10 mouse cellular contexts compared by ENCODE assay signal in genomic region chr9:110726867-110727266, GRCm38 (mm10). TPM values are rescaled to one million over a fixed set of nuclear protein-coding genes. Genes with fewer than 3 reads are reported as not detected.
DNase-seq lines count a peak whose midpoint lies in the region; ATAC-seq and TF ChIP-seq lines count a peak whose summit lies in the region.
"Had no signal": no experiment of that assay in that cellular context is flagged by ENCODE, and none has a peak within 500 bp of the region (broad histone marks: within the 10 kb centered on the region; RNA-seq: fewer than 3 reads in every experiment).

No protein-coding gene starts in this region.

- DNase-seq in lung, embryonic 14.5 days = no peak
- no peak for DNase-seq in lung, adult 2 months
- DNase-seq in hindbrain, postnatal 0 days (ENCODE audit: low spot score) = peak; percentile 53
- DNase-seq in right cerebral cortex, postnatal 14 days = peak; percentile 42
- DNase-seq in heart, postnatal 14 days = no peak
- no peak for DNase-seq in ovary, adult 18-20 months (ENCODE audit: low spot score)
- no peak for DNase-seq in natural killer cell, adult 2 months (ENCODE audit: low spot score in 2 of 2)

- H3K36me3 ChIP-seq in lung, embryonic 14.5 days (ENCODE audit: insufficient read depth) = peaks cover 75% of the 10 kb centered on the region
- H3K36me3 ChIP-seq in embryonic facial prominence, embryonic 12.5 days = peaks cover 63% of the 10 kb centered on the region
- no peaks in the 10 kb centered on the region for H3K36me3 ChIP-seq in hindbrain, postnatal 0 days (ENCODE audit: insufficient read depth, low read length)

- H3K4me2 ChIP-seq in lung, embryonic 14.5 days = peak overlapping the region; percentile 36
- H3K4me2 ChIP-seq in embryonic facial prominence, embryonic 12.5 days (replicated peaks) = peak overlapping the region; percentile 33
- H3K4me2 ChIP-seq in hindbrain, postnatal 0 days (ENCODE audit: low read depth, low read length) = peak overlapping the region; percentile 60

- no peaks in the 10 kb centered on the region for H3K9me3 ChIP-seq in lung, embryonic 14.5 days (ENCODE audit: low read depth, low read length)
- no peaks in the 10 kb centered on the region for H3K9me3 ChIP-seq in embryonic facial prominence, embryonic 12.5 days
- H3K9me3 ChIP-seq in hindbrain, postnatal 0 days (ENCODE audit: low read length) = no peaks in the 10 kb centered on the region

- no peaks in the 10 kb centered on the region; the same call in 1 of the 2 replicates for H3K4me1 ChIP-seq in lung, embryonic 14.5 days (ENCODE audit: insufficient read depth)
- no peaks in the 10 kb centered on the region for H3K4me1 ChIP-seq in lung, adult 2 months (ENCODE audit: control insufficient read depth, insufficient read depth, low read length)
- H3K4me1 ChIP-seq in embryonic facial prominence, embryonic 12.5 days = peaks cover 38% of the 10 kb centered on the region
- peaks cover 14% of the 10 kb centered on the region for H3K4me1 ChIP-seq in hindbrain, postnatal 0 days (ENCODE audit: insufficient read depth, low read length)

- intact Hi-C loops in heart, postnatal 14 days (cut with DNase I) = loop anchor here (5.0 kb wide), 1 partner anchor 225 kb away; the partner anchor contains the start of gene Lrrc2

- H3K4me3 ChIP-seq in lung, embryonic 14.5 days (ENCODE audit: low read depth, low read length) = 0 out of 2 replicates have a peak overlapping the region, but pooled peaks have one; percentile 9
- no peak overlapping the region for H3K4me3 ChIP-seq in lung, adult 2 months (replicated peaks; ENCODE audit: extremely low read depth, low read depth, low read length)
- H3K4me3 ChIP-seq in embryonic facial prominence, embryonic 12.5 days = no peak overlapping the region
- H3K4me3 ChIP-seq in hindbrain, postnatal 0 days (ENCODE audit: low read length) = peak overlapping the region; percentile 34

- H3K27ac ChIP-seq in lung, embryonic 14.5 days (ENCODE audit: low read depth) = no peak overlapping the region
- no peak overlapping the region for H3K27ac ChIP-seq in embryonic facial prominence, embryonic 12.5 days
- H3K27ac ChIP-seq in hindbrain, postnatal 0 days = no peak overlapping the region
- H3K27ac ChIP-seq: liver, embryonic 14.5 days had no signal

- H3K27me3 ChIP-seq in lung, embryonic 14.5 days (ENCODE audit: insufficient read depth, low read length) = peaks cover 5% of the 10 kb centered on the region; the same call in 1 of the 2 replicates
- peaks cover 13% of the 10 kb centered on the region for H3K27me3 ChIP-seq in embryonic facial prominence, embryonic 12.5 days
- H3K27me3 ChIP-seq in hindbrain, postnatal 0 days (ENCODE audit: insufficient read depth, low read length) = 0 out of 2 replicates have a peak, but pooled peaks cover 2% of the 10 kb centered on the region

- no peak for ATAC-seq in lung, embryonic 14.5 days (ENCODE audit: insufficient read depth)
- no peak for ATAC-seq in embryonic facial prominence, embryonic 12.5 days (ENCODE audit: insufficient number of reproducible peaks, insufficient read depth, low FRiP score, low TSS enrichment)
- ATAC-seq in hindbrain, postnatal 0 days = peak; percentile 46

- no peak for TF ChIP-seq CTCF in lung, embryonic 14.5 days (IDR thresholded peaks at IDR 0.05; ENCODE audit: low read depth)
- TF ChIP-seq CTCF in lung, adult 2 months (IDR thresholded peaks at IDR 0.05; ENCODE audit: insufficient read depth, low read length) = no peak
- no peak for TF ChIP-seq CTCF in hindbrain, postnatal 0 days (IDR thresholded peaks at IDR 0.05; ENCODE audit: low read depth)

- no peak overlapping the region for H3K9ac ChIP-seq in lung, embryonic 14.5 days
- H3K9ac ChIP-seq in embryonic facial prominence, embryonic 12.5 days = no peak overlapping the region
- H3K9ac ChIP-seq in hindbrain, postnatal 0 days (replicated peaks; ENCODE audit: low read length) = peak overlapping the region; percentile 41
- H3K9ac ChIP-seq: liver, embryonic 14.5 days had no signal

- WGBS in lung, embryonic 14.5 days = 41% methylated on average over 33 of the region's 33 CpGs
- 36% methylated on average over 33 of the region's 33 CpGs for WGBS in lung, adult 2 months
- WGBS in embryonic facial prominence, embryonic 12.5 days = 14% methylated on average over 32 of the region's 33 CpGs
- 18% methylated on average over 28 of the region's 33 CpGs for WGBS in hindbrain, postnatal 0 days

- no peak for TF ChIP-seq POLR2A in lung, adult 2 months (IDR thresholded peaks at IDR 0.05; ENCODE audit: borderline replicate concordance, extremely low read depth, low read depth, low read length)

RNA-seq across cellular contexts. Expression of gene Myl3, which starts 14.8 kb away (rescaled TPM):
- 1.9 TPM in 2 replicates for polyA plus RNA-seq in lung, embryonic 14.5 days (2014; fragmentation: Nextera tagmentation; extraction: Ambion mirVana)
- 10.8 and 214 TPM in 2 replicates for polyA plus RNA-seq in lung, adult 2 months (2012; rRNA removed)
- 1.9 and 2.4 TPM in 2 replicates for polyA plus RNA-seq in embryonic facial prominence, embryonic 12.5 days (2016; fragmentation: Nextera tagmentation; extraction: Ambion mirVana)
- 0.72 TPM in 1 of 2 replicates, not detected in the other for total RNA-seq in hindbrain, postnatal 0 days (2014; rRNA removed)
- 0.65 and 0.89 TPM in 2 replicates for polyA plus RNA-seq in hindbrain, postnatal 0 days (2015; fragmentation: Nextera tagmentation; extraction: Ambion mirVana)
- total RNA-seq in heart, postnatal 14 days (2021) = over 10,000 TPM; 11,266 to 12,112 TPM
- polyA plus RNA-seq: small intestine, adult 2 months had no signal

RNA-seq across cellular contexts. Expression of gene Pth1r, which starts 20.1 kb away (rescaled TPM):
- polyA plus RNA-seq in lung, embryonic 14.5 days (2014; fragmentation: Nextera tagmentation; extraction: Ambion mirVana) = 88.6 and 97.8 TPM in 2 replicates
- 13.8 and 14.0 TPM in 2 replicates for polyA plus RNA-seq in lung, adult 2 months (2012; rRNA removed)
- polyA plus RNA-seq in embryonic facial prominence, embryonic 12.5 days (2016; fragmentation: Nextera tagmentation; extraction: Ambion mirVana) = 115 and 117 TPM in 2 replicates
- total RNA-seq in hindbrain, postnatal 0 days (2014; rRNA removed) = 27.7 and 29.2 TPM in 2 replicates
- polyA plus RNA-seq in hindbrain, postnatal 0 days (2015; fragmentation: Nextera tagmentation; extraction: Ambion mirVana) = 11.7 and 12.5 TPM in 2 replicates
- 1 to 10 TPM; 9.1 TPM for total RNA-seq in heart, postnatal 14 days (2021)

Comparison
In these comparisons a context has a peak if more than half of its experiments do, and no peak if none do; other contexts are left out.
1. H3K4me3 ChIP-seq: peak in lung, embryonic 14.5 days (single experiment) and hindbrain, postnatal 0 days (single experiment); none in lung, adult 2 months (single experiment) and embryonic facial prominence, embryonic 12.5 days (single experiment).
2. DNase-seq: peak in hindbrain, postnatal 0 days (single experiment) and right cerebral cortex, postnatal 14 days (single experiment); none in lung, embryonic 14.5 days (single experiment), lung, adult 2 months (single experiment), heart, postnatal 14 days (0 of 2), ovary, adult 18-20 months (single experiment) and natural killer cell, adult 2 months (0 of 2).
3. Peak in every context shown above with its lines, with median percentiles within 50 percentile points of each other: H3K4me2 ChIP-seq.